Mouse (Mus musculus) Muller cell, postnatal 12 days (primary cell): Measurements from ENCODE around the gene Taf12.
"Not testable (repeated sequence)": the region's sequence is repeated elsewhere in the genome, so short reads cannot be mapped to it uniquely, and the experiment has no call there.

Experiments
- DNase-seq: peaks from one replicate; pipeline ENCODE4 v3.0.0-alpha.2; 2015; ENCODE audit errors: inconsistent ontology term

Gene Taf12

GRCm38 (mm10) chr4:132269740-132270560 lies 4.2 kb upstream of the Taf12 start:
- DNase-seq, result peak; percentile 96

DNA sequence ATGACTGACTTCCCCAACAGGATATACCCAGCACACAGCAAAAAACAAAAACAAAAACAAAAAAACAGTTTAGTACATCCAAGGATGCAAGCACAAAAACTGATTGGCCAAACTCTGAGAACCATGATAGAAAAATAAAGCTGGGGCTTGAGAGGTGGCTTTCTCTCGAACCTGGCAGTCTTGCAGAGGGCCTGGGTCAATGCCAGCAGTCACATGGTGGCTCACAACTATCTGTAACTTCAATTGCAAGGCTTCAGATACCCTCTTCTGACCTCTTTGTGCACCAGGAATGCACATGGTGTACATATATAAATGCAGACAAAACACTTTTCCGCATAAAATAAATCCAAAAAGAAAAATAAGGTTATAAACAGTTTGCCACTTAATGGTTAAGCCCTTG lies 1.0 kb upstream of the Taf12 start:
- DNase-seq, result no peak

DNA sequence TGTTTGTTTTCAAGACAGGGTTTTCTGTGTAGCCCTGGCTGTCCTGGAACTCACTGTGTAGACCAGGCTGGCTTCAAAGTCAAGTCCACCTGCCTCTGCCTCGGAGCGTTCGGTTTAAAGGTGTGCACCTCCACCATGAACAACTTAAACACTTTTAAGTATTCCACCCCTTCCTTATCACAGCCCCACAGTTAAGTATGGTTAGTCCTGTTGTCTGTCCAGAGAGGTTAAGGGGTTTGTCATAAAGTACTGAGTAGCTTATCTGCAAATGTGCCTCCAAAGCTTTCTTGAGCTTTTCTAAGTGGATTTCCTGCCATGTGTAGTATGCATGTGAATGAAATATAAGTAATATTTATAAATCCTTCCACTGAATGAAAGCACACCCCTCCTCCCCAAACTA lies 1.8 kb downstream of the Taf12 start:
- DNase-seq, result no peak

- not testable (repeated sequence) for DNase-seq
Measured at GRCm38 (mm10) chr4:132288840-132289239, 14.7 kb downstream of the Taf12 start.

- DNase-seq, result no peak
Measured at GRCm38 (mm10) chr4:132291056-132291455, 16.9 kb downstream of the Taf12 start.

DNA sequence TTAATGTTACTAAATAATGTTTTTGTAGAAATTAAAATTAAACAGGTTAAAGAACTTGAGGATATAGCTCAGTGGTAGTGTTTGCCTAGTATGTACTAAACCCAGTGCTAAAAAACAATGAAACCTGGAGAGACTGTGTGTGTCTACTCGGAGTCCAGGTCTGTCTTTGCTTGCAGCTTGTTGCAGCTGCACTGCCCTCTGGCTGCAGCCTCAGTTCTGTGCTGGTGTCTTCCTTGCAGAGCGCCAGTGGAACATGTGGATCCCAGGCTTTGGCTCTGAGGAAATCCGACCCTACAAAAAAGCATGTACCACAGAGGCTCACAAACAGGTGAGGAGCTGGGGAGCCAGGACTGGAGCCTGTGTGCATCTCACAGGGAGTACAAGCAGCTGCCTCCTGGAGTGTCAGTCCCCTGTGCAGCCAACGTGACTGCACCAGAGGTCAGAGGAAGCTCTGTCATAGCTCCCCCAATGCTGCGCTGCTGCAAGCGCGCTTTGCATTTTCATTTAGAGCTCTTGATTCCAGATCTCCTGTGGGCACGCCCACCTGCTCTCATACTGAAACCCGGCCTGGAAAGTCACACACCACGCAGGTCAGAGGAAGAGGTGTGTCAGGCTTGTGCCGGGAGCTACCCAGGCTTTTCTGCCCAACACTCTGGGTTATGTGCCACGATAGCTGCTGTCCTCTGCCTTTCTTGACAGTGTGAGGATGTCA lies 17.6 kb downstream of the Taf12 start:
- no peak for DNase-seq

GRCm38 (mm10) chr4:132292988-132293387 lies 18.8 kb downstream of the Taf12 start:
- DNase-seq, result peak; percentile 26

- no peak for DNase-seq
Measured at GRCm38 (mm10) chr4:132293682-132294240, 19.6 kb downstream of the Taf12 start.

GRCm38 (mm10) chr4:132295696-132296390 lies 21.7 kb downstream of the Taf12 start:
- DNase-seq, result no peak

GRCm38 (mm10) chr4:132299849-132300248 lies 25.7 kb downstream of the Taf12 start:
- no peak for DNase-seq

DNA sequence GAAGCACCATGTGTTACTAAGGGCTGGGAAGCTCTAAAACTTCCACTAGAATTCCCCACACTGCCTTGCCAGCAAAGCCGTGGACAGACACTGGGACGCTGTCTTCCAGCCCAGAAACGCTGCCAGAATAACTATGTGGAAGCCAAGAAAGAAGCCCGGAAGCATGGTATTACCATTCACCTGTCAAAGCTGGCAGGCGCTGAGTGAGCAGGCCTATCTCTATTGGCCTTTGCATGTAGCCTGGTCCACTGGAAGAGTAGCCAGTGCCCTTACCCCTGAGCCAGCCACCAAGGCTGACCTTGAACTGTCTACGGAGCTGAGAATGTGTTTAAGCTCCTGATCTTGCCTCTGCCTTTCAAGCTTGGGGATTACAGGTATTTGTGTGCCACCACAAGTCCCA lies 27.3 kb downstream of the Taf12 start:
- no peak for DNase-seq

DNA sequence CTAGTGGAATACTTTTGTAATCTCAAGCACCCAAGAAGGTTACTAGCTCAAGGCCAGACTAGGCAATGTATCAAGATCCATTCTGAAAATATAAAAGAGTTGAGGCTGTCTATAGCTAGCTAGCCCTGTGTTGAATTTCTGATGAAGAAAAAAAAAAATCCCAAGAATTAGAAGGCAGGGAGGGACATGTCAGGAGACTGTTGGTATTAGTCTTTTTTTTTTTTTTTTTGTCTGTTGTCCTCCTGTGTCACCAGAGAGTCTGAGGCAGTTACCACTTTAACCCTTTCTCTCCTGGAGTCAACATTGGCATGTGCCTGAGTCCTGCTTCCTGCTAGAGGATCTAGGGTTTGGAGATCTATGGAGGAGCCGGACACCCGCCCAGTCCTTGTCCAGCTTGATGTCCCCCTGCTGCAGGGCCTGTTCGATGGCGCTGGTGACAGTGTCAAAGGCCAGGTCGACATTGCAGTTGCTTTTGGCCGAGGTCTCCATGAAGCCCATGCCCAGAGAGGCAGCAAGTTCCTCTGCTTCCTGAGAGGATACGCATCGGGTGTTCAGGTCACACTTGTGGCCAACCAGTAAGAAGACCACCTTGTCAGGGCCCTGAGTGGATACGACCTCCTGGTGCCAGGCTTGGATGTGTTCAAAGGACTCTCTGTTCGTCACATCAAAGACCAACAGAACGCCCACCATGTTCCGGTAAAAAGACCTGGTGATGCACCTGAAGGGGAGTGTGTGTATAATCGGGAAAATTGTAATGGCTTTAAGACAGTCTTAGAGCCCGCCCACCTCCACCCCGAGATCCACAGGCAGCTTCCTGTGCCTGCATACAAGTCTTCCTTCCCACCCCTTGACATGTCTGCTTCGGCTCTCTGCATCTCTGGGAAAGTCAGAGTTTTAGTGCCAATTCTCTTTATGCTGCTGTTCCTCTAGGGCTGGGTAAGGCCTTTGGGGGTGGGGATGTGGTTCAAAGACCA lies 28.1 kb downstream of the Taf12 start:
- no peak for DNase-seq

- peak; percentile 69 for DNase-seq
Measured at GRCm38 (mm10) chr4:132302939-132303479, 28.8 kb downstream of the Taf12 start, which contains the start of gene Rab42. Rab42 (minus strand) TSS chr4:132303385.

DNA sequence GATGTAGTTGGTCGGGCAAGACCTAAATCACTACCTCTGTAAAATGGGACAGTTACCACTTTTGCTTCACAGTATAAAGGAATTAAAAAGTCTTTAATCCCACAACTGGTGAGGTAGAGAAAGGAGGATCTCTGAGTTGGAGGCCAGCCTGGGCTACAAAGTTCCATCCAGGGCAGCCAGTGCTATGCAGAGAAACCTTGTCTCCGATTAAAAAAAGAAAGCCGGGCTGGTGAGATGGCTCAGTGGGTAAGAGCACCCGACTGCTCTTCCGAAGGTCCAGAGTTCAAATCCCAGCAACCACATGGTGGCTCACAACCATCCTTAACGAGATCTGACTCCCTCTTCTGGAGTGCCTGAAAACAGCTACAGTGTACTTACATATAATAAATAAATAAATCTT lies 29.3 kb downstream of the Taf12 start:
- not testable (repeated sequence) for DNase-seq

DNA sequence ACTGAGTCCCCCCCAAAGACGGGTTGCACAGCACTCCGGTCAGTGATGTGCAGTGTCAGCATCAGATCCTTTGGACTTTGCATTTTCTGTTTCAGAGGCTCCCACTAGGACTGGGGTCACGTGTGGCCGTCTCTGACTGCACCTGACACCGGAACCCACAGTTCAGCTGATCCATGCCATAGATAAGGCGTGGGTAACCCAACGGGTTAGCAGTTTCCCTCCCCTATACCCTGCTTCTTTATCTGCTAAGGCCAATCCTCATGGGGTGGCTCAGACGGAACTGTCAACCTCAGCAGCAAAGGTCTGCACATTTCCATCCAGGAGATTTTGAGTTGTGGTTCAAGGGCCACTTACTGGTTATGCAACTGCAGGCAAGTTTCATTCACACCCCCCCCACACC lies 31.1 kb downstream of the Taf12 start:
- DNase-seq, result no peak

- DNase-seq, result no peak
Measured at GRCm38 (mm10) chr4:132306004-132306403, 31.8 kb downstream of the Taf12 start.

DNA sequence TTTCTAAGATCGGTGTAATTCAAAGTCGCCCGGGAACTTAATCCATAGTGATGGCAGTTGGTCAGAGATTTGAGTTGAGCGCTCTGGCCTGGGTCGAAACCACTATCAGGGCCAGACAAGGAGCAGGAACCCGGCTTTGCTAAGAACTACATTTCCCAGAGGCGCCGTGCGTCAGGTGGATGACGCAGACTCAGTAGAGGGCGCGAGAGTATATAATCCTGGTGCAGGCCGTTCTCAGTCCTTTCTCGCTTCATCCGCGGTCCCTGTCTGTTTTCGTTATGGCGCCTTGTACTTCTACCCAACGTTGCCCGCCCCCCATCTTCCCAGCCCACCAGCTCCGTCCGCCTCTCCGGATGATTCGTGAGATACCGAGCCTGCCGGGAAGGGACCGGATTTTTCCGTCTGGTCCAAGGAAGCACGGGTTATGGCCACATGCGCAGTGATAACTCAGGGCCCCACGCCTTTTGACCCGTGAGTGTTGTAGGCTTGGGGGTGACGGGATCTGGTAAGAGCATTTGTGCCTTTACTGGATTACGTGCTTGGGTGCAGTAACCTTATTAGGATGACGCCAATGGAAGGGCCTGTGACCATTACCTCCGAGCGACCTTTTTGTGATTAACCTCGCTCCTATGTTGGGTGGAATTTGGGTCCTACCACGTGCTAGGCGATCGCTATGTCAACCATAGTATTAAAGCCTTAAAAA lies 34.4 kb downstream of the Taf12 start:
- peak; percentile 88 for DNase-seq

DNA sequence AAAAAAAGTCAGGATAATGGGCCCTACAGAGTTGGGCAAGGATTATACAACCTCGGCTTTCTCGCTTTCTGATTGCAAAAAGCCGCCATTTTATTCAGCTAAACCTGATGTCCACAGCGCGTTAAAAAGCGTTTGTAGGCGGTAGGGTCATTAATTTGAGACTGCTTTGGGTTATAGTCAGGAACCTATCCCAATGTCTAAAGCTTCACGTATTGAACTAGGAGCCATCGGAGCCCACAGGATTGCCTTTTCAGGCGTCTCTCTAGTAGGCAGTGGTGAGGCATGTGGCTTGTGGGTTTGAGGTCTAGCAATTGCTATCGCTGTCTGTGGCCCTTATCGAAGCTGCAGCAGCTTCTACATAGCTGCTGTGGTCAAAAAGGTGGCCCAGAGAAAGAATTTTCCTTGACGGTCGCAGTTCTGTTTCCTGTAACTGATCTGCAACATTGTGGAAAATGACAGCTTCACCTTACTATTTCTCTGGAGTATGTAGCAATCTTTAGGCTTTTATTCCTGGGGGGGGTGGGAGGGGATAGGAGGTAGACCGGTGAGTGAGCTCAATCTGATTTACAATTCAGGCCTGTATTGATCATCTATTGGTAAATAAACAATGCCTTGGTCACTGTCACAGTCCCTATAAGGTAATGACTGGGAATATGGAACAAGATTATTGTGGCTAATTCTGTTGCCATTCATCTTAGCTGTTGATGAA lies 35.1 kb downstream of the Taf12 start:
- peak; percentile 22 for DNase-seq

GRCm38 (mm10) chr4:132309849-132310472 lies 35.8 kb downstream of the Taf12 start:
- peak; percentile 17 for DNase-seq
